Mouse (Mus musculus): Measurements from ENCODE around the gene Dbndd1.

GRCm38 (mm10) chr8:123527720-123528489 is 12.6 kb upstream of the Dbndd1 start:
- TF ChIP-seq GABPA (IDR thresholded peaks at IDR 0.05; ENCODE audit: low read depth, low read length) = no peak
- no peak for TF ChIP-seq EP300 (IDR thresholded peaks at IDR 0.05; ENCODE audit: low read depth in 1 of 2, low read length in 2 of 2)
- no peak for TF ChIP-seq POLR2AphosphoS2 (IDR thresholded peaks at IDR 0.05; ENCODE audit: low read length)
